Mouse (Mus musculus): ENCODE data around the gene Dus2. TPM values are rescaled to one million over a fixed set of nuclear protein-coding genes. Genes with fewer than 3 reads are reported as not detected.

Gene Dus2
- polyA plus RNA-seq, 1 experiment from 2014 or later, result 24.4 TPM

DNA sequence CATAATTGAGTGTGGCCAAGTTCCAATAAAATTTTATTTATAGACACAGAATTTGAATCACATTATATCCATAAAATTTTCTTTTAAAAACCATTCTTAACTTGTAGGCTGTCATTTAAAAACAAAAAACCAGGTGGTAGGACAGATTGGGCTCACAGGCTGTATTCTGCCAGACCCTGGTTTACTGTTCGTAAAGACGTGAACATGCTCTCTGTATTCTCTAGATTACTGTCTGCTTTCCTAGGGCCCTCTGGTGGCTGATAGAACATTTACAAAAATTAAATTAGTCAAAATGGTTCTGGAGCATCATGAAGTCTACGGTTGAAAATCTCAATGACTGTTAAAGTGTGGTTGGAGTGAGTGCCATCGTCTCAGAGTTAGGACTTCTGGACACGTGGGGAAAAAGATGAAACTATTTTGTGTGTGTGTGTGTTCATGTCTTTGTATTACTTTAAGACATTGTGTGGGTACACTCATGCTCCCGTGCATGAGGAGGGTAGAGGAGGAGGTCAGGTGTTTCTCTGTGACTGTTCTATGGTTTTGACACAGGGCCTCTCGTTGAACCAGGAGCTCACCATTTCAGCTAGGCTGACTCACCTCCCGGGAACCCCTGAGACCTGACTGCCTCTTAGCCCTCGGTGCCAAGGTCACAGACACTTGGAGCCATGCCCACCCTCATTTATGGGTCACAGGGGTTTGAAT is 84.2 kb downstream of the Dus2 start:
- H3K27me3 ChIP-seq, result no peaks in the 10 kb centered on the region
- 89% methylated on average over 9 of the region's 9 CpGs for WGBS
- no peaks in the 10 kb centered on the region for H3K9me3 ChIP-seq
- H3K4me1 ChIP-seq (replicated peaks), result no peaks in the 10 kb centered on the region
- peaks cover 23% of the 10 kb centered on the region for H3K36me3 ChIP-seq
- no peak overlapping the region for H3K27ac ChIP-seq
- no peak overlapping the region for H3K4me2 ChIP-seq
- H3K9ac ChIP-seq (replicated peaks), result no peak overlapping the region
- no peak for ATAC-seq (ENCODE audit: insufficient number of reproducible peaks, insufficient read depth, low FRiP score, low TSS enrichment, low read depth)
- H3K4me3 ChIP-seq (replicated peaks), result no peak overlapping the region

DNA sequence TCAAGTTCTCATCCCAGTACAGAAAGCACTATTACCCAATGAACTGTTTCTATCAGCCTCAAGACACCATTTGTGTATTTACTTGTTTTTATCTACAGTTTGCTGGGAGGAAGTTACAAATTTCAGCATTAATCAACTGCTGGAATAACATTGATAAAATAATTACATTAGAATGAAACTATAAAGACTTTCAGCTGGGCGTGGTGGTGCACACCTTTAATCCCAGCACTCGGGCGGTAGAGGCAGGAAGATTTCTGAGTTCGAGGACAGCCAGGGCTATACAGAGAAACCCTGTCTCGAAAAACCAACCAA is 84.7 kb downstream of the Dus2 start:
- H3K9me3 ChIP-seq, result no peaks in the 10 kb centered on the region
- 97% methylated on average over 5 of the region's 5 CpGs for WGBS
- no peak for ATAC-seq (ENCODE audit: insufficient number of reproducible peaks, insufficient read depth, low FRiP score, low TSS enrichment, low read depth)

DNA sequence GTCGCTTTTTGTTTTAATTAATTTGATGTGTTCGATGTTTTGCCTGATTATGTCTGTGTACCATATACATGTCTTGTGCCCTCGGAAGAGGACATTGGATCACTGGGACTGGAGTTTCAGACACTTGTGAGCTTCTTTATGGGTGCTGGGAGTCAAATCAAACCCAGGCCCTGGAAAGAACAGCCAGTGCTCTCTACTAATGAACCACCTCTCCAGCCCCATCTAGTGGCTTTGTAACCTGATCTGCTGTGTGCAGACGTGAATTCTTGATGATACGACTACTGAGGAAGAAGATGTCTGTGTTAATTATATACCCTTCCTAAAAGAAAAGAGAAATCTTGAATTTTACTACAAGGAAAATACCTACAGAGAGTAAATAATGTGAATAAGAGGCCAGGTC is 85.5 kb downstream of the Dus2 start:
- no peak overlapping the region for H3K4me2 ChIP-seq
- ATAC-seq (ENCODE audit: insufficient number of reproducible peaks, insufficient read depth, low FRiP score, low TSS enrichment, low read depth), result no peak
- H3K27ac ChIP-seq, result no peak overlapping the region
- 69% methylated on average over 5 of the region's 5 CpGs for WGBS
- no peaks in the 10 kb centered on the region for H3K27me3 ChIP-seq
- peaks cover 29% of the 10 kb centered on the region for H3K36me3 ChIP-seq
- H3K4me3 ChIP-seq (replicated peaks), result no peak overlapping the region
- H3K9ac ChIP-seq (replicated peaks), result no peak overlapping the region
- no peaks in the 10 kb centered on the region for H3K9me3 ChIP-seq
- no peaks in the 10 kb centered on the region for H3K4me1 ChIP-seq (replicated peaks)

More for the DNA sequence above, 84.7 kb downstream of the Dus2 start:
- peaks cover 24% of the 10 kb centered on the region for H3K36me3 ChIP-seq
- H3K9ac ChIP-seq (replicated peaks), result no peak overlapping the region
- no peak overlapping the region for H3K4me2 ChIP-seq
- H3K4me3 ChIP-seq (replicated peaks), result no peak overlapping the region
- H3K27me3 ChIP-seq, result no peaks in the 10 kb centered on the region
- no peaks in the 10 kb centered on the region for H3K4me1 ChIP-seq (replicated peaks)
- H3K27ac ChIP-seq, result no peak overlapping the region

DNA sequence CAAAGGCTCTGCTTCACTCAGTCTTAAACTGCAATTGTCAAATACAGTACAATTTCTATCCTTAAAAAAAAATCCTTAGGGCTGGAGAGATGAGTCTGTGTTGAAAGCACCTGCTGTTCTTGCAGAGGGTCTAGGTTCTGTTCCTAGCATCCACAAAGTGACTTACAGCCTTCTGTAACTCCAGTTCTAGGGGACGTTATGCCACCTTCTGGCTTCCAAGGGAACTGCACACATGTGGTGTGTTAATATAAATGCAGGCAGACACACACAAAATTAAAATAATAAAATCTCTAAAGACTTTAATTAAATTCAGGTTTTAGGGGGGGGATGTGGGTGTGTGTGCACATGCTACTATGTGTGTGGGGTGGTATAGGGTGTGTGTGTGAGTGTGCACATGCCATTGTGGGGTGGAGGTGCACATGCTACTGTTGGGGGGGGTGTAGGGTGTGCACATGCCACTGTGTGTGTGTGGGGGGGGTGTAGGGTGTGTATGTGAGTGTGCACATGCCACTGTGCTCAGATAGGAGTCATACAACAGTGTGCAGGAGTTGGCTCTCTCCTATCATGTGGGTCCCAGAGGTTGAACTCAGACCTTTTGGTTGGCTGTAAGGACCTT is 86.4 kb downstream of the Dus2 start:
- WGBS, result 90% methylated on average over 1 of the region's 1 CpGs

DNA sequence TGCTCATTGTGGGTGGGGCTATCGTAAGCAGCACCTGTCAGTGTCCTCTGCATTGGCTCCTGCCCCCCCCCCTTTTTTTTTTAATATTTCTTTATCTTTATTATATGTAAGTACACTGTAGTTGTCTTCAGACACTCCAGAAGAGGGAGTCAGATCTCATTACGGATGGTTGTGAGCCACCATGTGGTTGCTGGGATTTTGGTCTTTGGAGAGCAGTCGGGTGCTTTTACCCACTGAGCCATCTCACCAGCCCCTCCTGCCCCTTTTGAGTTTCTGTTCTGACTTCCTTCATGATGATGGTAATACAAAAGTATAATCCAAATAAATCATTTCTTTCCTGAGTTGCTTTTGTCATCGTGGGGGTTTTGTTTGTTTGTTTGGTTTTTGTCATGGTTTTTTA is 111.2 kb downstream of the Dus2 start:
- Histone ChIP-seq H3K4me3 (replicated peaks) (no peak overlapping the region), H3K4me2 (no peak overlapping the region), H3K36me3 (peaks cover 68% of the 10 kb centered on the region), H3K4me1 (replicated peaks) (no peaks in the 10 kb centered on the region), H3K27me3 (no peaks in the 10 kb centered on the region), H3K9me3 (no peaks in the 10 kb centered on the region), H3K9ac (replicated peaks) (no peak overlapping the region), H3K27ac (no peak overlapping the region)
- no peak for ATAC-seq (ENCODE audit: insufficient number of reproducible peaks, insufficient read depth, low FRiP score, low TSS enrichment, low read depth)
- WGBS, result 86% methylated on average over 4 of the region's 4 CpGs

More for the DNA sequence above, 86.4 kb downstream of the Dus2 start:
- Histone ChIP-seq H3K27ac (no peak overlapping the region), H3K27me3 (no peaks in the 10 kb centered on the region), H3K4me3 (replicated peaks) (no peak overlapping the region), H3K4me2 (no peak overlapping the region), H3K4me1 (replicated peaks) (no peaks in the 10 kb centered on the region), H3K9me3 (no peaks in the 10 kb centered on the region), H3K36me3 (peaks cover 37% of the 10 kb centered on the region), H3K9ac (replicated peaks) (no peak overlapping the region)
- no peak for ATAC-seq (ENCODE audit: insufficient number of reproducible peaks, insufficient read depth, low FRiP score, low TSS enrichment, low read depth)

Small RNAs within 50 kb of the gene (microRNA-seq; reads per million reads assigned to microRNA genes)
- not detected for gene Mir7074

Other genes starting within 250 kb of the Dus2 start
- gene Gfod2, start 232.7 kb upstream of the Dus2 start, polyA plus RNA-seq (2016; fragmentation: Nextera tagmentation; extraction: Ambion mirVana), result 29.0 and 30.2 TPM in 2 replicates
- gene Ranbp10, start 164.0 kb upstream of the Dus2 start, polyA plus RNA-seq (2016; fragmentation: Nextera tagmentation; extraction: Ambion mirVana), result 14.9 and 17.2 TPM in 2 replicates
- gene Tsnaxip1, start 163.6 kb upstream of the Dus2 start, polyA plus RNA-seq (2016; fragmentation: Nextera tagmentation; extraction: Ambion mirVana), result 0.17 and 0.56 TPM in 2 replicates
- gene Cenpt, start 138.1 kb upstream of the Dus2 start, polyA plus RNA-seq (2016; fragmentation: Nextera tagmentation; extraction: Ambion mirVana), result 55.3 and 59.2 TPM in 2 replicates
- gene Thap11, start 136.2 kb upstream of the Dus2 start, polyA plus RNA-seq (2016; fragmentation: Nextera tagmentation; extraction: Ambion mirVana), result 85.6 and 96.3 TPM in 2 replicates
- gene Nutf2, start 130.8 kb upstream of the Dus2 start, polyA plus RNA-seq (2016; fragmentation: Nextera tagmentation; extraction: Ambion mirVana), result 253 and 266 TPM in 2 replicates
- gene Edc4, start 110.5 kb upstream of the Dus2 start, polyA plus RNA-seq (2016; fragmentation: Nextera tagmentation; extraction: Ambion mirVana), result 72.0 and 75.7 TPM in 2 replicates
- gene Nrn1l, start 97.8 kb upstream of the Dus2 start, polyA plus RNA-seq (2016; fragmentation: Nextera tagmentation; extraction: Ambion mirVana), result 0.38 and 0.77 TPM in 2 replicates
- 43.0 and 48.2 TPM in 2 replicates for gene Pskh1, start 90.9 kb upstream of the Dus2 start, polyA plus RNA-seq (2016; fragmentation: Nextera tagmentation; extraction: Ambion mirVana)
- gene Ctrl, start 57.5 kb upstream of the Dus2 start, polyA plus RNA-seq (2016; fragmentation: Nextera tagmentation; extraction: Ambion mirVana), result 1.3 and 1.6 TPM in 2 replicates
- 24.1 and 26.9 TPM in 2 replicates for gene Psmb10, start 52.9 kb upstream of the Dus2 start, polyA plus RNA-seq (2016; fragmentation: Nextera tagmentation; extraction: Ambion mirVana)
- 2.2 and 2.3 TPM in 2 replicates for gene Lcat, start 48.0 kb upstream of the Dus2 start, polyA plus RNA-seq (2016; fragmentation: Nextera tagmentation; extraction: Ambion mirVana)
- 35.5 and 42.8 TPM in 2 replicates for gene Slc12a4, start 25.2 kb upstream of the Dus2 start, polyA plus RNA-seq (2016; fragmentation: Nextera tagmentation; extraction: Ambion mirVana)
- not detected in 2 replicates for gene Dpep3, start 11.9 kb upstream of the Dus2 start, polyA plus RNA-seq (2016; fragmentation: Nextera tagmentation; extraction: Ambion mirVana)
- gene Dpep2nb, start 14.6 kb downstream of the Dus2 start, polyA plus RNA-seq (2016; fragmentation: Nextera tagmentation; extraction: Ambion mirVana), result 0.26 TPM in 1 of 2 replicates, not detected in the other
- gene Ddx28, start 20.5 kb downstream of the Dus2 start, polyA plus RNA-seq (2016; fragmentation: Nextera tagmentation; extraction: Ambion mirVana), result 21.0 and 22.9 TPM in 2 replicates
- gene Nfatc3, start 67.5 kb downstream of the Dus2 start, polyA plus RNA-seq (2016; fragmentation: Nextera tagmentation; extraction: Ambion mirVana), result 9.1 and 9.2 TPM in 2 replicates
- gene Esrp2, start 145.6 kb downstream of the Dus2 start, polyA plus RNA-seq (2016; fragmentation: Nextera tagmentation; extraction: Ambion mirVana), result 7.4 and 8.1 TPM in 2 replicates
- gene Pla2g15, start 159.1 kb downstream of the Dus2 start, polyA plus RNA-seq (2016; fragmentation: Nextera tagmentation; extraction: Ambion mirVana), result 16.7 and 16.8 TPM in 2 replicates
- 64.5 and 70.8 TPM in 2 replicates for gene Slc7a6, start 177.5 kb downstream of the Dus2 start, polyA plus RNA-seq (2016; fragmentation: Nextera tagmentation; extraction: Ambion mirVana)
- gene Slc7a6os, start 219.6 kb downstream of the Dus2 start, polyA plus RNA-seq (2016; fragmentation: Nextera tagmentation; extraction: Ambion mirVana), result 44.7 and 47.1 TPM in 2 replicates
- gene Prmt7, start 219.6 kb downstream of the Dus2 start, polyA plus RNA-seq (2016; fragmentation: Nextera tagmentation; extraction: Ambion mirVana), result 56.4 and 58.6 TPM in 2 replicates